Mouse (Mus musculus) E14TG2a.4 (cell line): Measurements from ENCODE around the gene Pecam1.

Experiments used
- CTCF ChIP-seq: conservative IDR thresholded peaks from 2 replicates; pipeline ENCODE4 v1.5.1; 2014; ENCODE audit warnings: low read length
- NANOG ChIP-seq: IDR thresholded peaks from 2 replicates; pipeline ENCODE4 v1.6.1; 2014; ENCODE audit warnings: borderline replicate concordance, low read length, mixed read lengths

- no peak for TF ChIP-seq CTCF
- TF ChIP-seq NANOG, result no peak
These were observed 80.2 kb downstream of the Pecam1 start for GRCm38 (mm10) chr11:106670266-106670665.
